Mouse (Mus musculus) hindbrain, embryonic 14.5 days (tissue): ENCODE results near the gene Ctps. TPM values are rescaled to one million over a fixed set of nuclear protein-coding genes. Genes with fewer than 3 reads are reported as not detected.

Experiments
- ATAC-seq: fragments of 200-750 bp; cut with Nextera tagmentation; 2 replicates; pipeline ENCODE4 v1.8.0; 2017; ENCODE audit warnings: moderate number of reproducible peaks, mild to moderate bottlenecking, moderate TSS enrichment, moderate library complexity; ENCODE audit not compliant: low FRiP score
- DNase-seq: peaks from one replicate; pipeline ENCODE4 v3.0.0-alpha.2; 2015; ENCODE audit warnings: low spot score
- H3K27ac ChIP-seq: fragments of 300-500 bp; sonication (generic); 2 replicates; pipeline ENCODE4 v1.5.1; 2014; ENCODE audit warnings: mild to moderate bottlenecking, moderate library complexity
- H3K27me3 ChIP-seq: fragments of 300-500 bp; sonication (generic); 2 replicates; pipeline ENCODE4 v1.6.1; 2014; ENCODE audit warnings: mild to moderate bottlenecking, low read length, mixed read lengths; ENCODE audit not compliant: control insufficient read depth, insufficient read depth
- H3K36me3 ChIP-seq: fragments of 300-500 bp; sonication (generic); replicated peaks from 2 replicates; pipeline ENCODE4 v1.6.1; 2014; ENCODE audit not compliant: control insufficient read depth, insufficient read depth
- H3K4me1 ChIP-seq: fragments of 300-500 bp; sonication (generic); replicated peaks from 2 replicates; pipeline ENCODE4 v1.6.1; 2014; ENCODE audit warnings: antibody characterized with exemption, low read length, mixed read lengths; ENCODE audit not compliant: control insufficient read depth, insufficient read depth
- H3K4me2 ChIP-seq: fragments of 300-500 bp; sonication (generic); replicated peaks from 2 replicates; pipeline ENCODE4 v1.6.1; 2014; ENCODE audit warnings: mild to moderate bottlenecking, moderate library complexity
- H3K4me3 ChIP-seq: fragments of 300-500 bp; sonication (generic); replicated peaks from 2 replicates; pipeline ENCODE4 v1.5.1; 2014; ENCODE audit warnings: mild to moderate bottlenecking, low read length
- H3K9ac ChIP-seq: fragments of 300-500 bp; sonication (generic); 2 replicates; pipeline ENCODE4 v1.6.1; 2014
- H3K9me3 ChIP-seq: fragments of 300-500 bp; sonication (generic); 2 replicates; pipeline ENCODE4 v1.6.1; 2016; ENCODE audit warnings: low read length; ENCODE audit not compliant: control insufficient read depth
- WGBS: fragments of 180-500 bp; shearing (Covaris S2); extraction: QIAGEN DNeasy Blood & Tissue Kit; methylation state at CpG from one replicate; pipeline ENCODE4 v1.1.7; 2014; 5-methylcytosine and 5-hydroxymethylcytosine counted together
- polyA plus RNA-seq: library from polyadenylated mRNA; unstranded; fragments of >200 nt; fragmentation: Nextera tagmentation; extraction: Ambion mirVana; gene quantifications from 2 replicates; pipeline ENCODE4 v1.2.1, GENCODE M21; 2014

Gene Ctps
- polyA plus RNA-seq, 1 experiment from 2014 or later: 87.0 TPM

- no peak within 1 kb of the TSS for H3K9ac ChIP-seq
- DNase-seq (no peak), ATAC-seq (no peak)
- H3K4me1 ChIP-seq: no peaks in the 10 kb centered on the region
- no peak within 1 kb of the TSS for H3K4me2 ChIP-seq
- no peak within 1 kb of the TSS for H3K4me3 ChIP-seq
- H3K9me3 ChIP-seq: no peaks in the 10 kb centered on the region
- 89% methylated on average over 6 of the region's 6 CpGs for WGBS
- no peak within 1 kb of the TSS for H3K27ac ChIP-seq
- H3K27me3 ChIP-seq: no peaks in the 10 kb centered on the region
- H3K36me3 ChIP-seq: peaks cover 64% of the 10 kb centered on the region
These were observed 38.1 kb downstream of the Ctps start, which contains the start of gene Slfnl1 for GRCm38 (mm10) chr4:120531986-120532385. Slfnl1 (plus strand) TSS chr4:120532231.

GRCm38 (mm10) chr4:120528171-120528570 is 41.9 kb downstream of the Ctps start:
- H3K27me3 ChIP-seq: no peaks in the 10 kb centered on the region

GRCm38 (mm10) chr4:120523092-120523491 is 47.0 kb downstream of the Ctps start:
- Histone ChIP-seq H3K27ac (no peak overlapping the region), H3K4me3 (no peak overlapping the region), H3K4me2 (no peak overlapping the region), H3K27me3 (no peaks in the 10 kb centered on the region), H3K4me1 (no peaks in the 10 kb centered on the region), H3K36me3 (peaks cover 73% of the 10 kb centered on the region), H3K9ac (no peak overlapping the region), H3K9me3 (no peaks in the 10 kb centered on the region)
- DNase-seq (no peak), ATAC-seq (no peak)
- WGBS: over 99% methylated on average over 3 of the region's 3 CpGs

More at GRCm38 (mm10) chr4:120528171-120528570, 41.9 kb downstream of the Ctps start:
- WGBS: 81% methylated on average over 9 of the region's 9 CpGs
- H3K9ac ChIP-seq: no peak overlapping the region
- no peaks in the 10 kb centered on the region for H3K9me3 ChIP-seq
- peaks cover 85% of the 10 kb centered on the region for H3K36me3 ChIP-seq
- H3K4me2 ChIP-seq: no peak overlapping the region
- no peak for DNase-seq
- H3K4me1 ChIP-seq: no peaks in the 10 kb centered on the region
- no peak overlapping the region for H3K27ac ChIP-seq
- H3K4me3 ChIP-seq: no peak overlapping the region
- ATAC-seq: no peak

- peaks cover 74% of the 10 kb centered on the region for H3K36me3 ChIP-seq
- no peak overlapping the region for H3K4me3 ChIP-seq
- no peaks in the 10 kb centered on the region for H3K4me1 ChIP-seq
- no peak overlapping the region for H3K27ac ChIP-seq
- no peak overlapping the region for H3K9ac ChIP-seq
- H3K4me2 ChIP-seq: no peak overlapping the region
- WGBS: 79% methylated on average over 4 of the region's 4 CpGs
- H3K9me3 ChIP-seq: no peaks in the 10 kb centered on the region
- ATAC-seq (no peak), DNase-seq (no peak)
- H3K27me3 ChIP-seq: no peaks in the 10 kb centered on the region
These were observed 47.7 kb downstream of the Ctps start for GRCm38 (mm10) chr4:120522351-120522750.

GRCm38 (mm10) chr4:120521761-120522160 is 48.3 kb downstream of the Ctps start:
- Histone ChIP-seq H3K9ac (no peak overlapping the region), H3K4me2 (no peak overlapping the region), H3K36me3 (peaks cover 77% of the 10 kb centered on the region), H3K4me3 (no peak overlapping the region), H3K27me3 (no peaks in the 10 kb centered on the region), H3K27ac (no peak overlapping the region), H3K9me3 (no peaks in the 10 kb centered on the region), H3K4me1 (no peaks in the 10 kb centered on the region)
- DNase-seq (no peak), ATAC-seq (no peak)
- 83% methylated on average over 5 of the region's 5 CpGs for WGBS

- H3K4me1 ChIP-seq: no peaks in the 10 kb centered on the region
- H3K9me3 ChIP-seq: no peaks in the 10 kb centered on the region
These were observed 52.7 kb downstream of the Ctps start for GRCm38 (mm10) chr4:120517335-120517734.

GRCm38 (mm10) chr4:120516907-120517306 is 53.2 kb downstream of the Ctps start:
- Histone ChIP-seq H3K27ac (no peak overlapping the region), H3K4me2 (no peak overlapping the region), H3K9me3 (no peaks in the 10 kb centered on the region), H3K36me3 (peaks cover 62% of the 10 kb centered on the region), H3K4me1 (no peaks in the 10 kb centered on the region), H3K4me3 (no peak overlapping the region), H3K27me3 (no peaks in the 10 kb centered on the region), H3K9ac (no peak overlapping the region)
- ATAC-seq (no peak), DNase-seq (no peak)
- 93% methylated on average over 7 of the region's 7 CpGs for WGBS

More at GRCm38 (mm10) chr4:120517335-120517734, 52.7 kb downstream of the Ctps start:
- Histone ChIP-seq H3K27me3 (no peaks in the 10 kb centered on the region), H3K4me2 (no peak overlapping the region), H3K9ac (no peak overlapping the region), H3K36me3 (peaks cover 64% of the 10 kb centered on the region), H3K27ac (no peak overlapping the region), H3K4me3 (no peak overlapping the region)
- DNase-seq: no peak
- no peak for ATAC-seq
- WGBS: 85% methylated on average over 4 of the region's 4 CpGs

GRCm38 (mm10) chr4:120516491-120516890 is 53.6 kb downstream of the Ctps start:
- no peak overlapping the region for H3K27ac ChIP-seq
- no peaks in the 10 kb centered on the region for H3K9me3 ChIP-seq
- ATAC-seq (no peak), DNase-seq (no peak)
- H3K4me3 ChIP-seq: no peak overlapping the region
- H3K9ac ChIP-seq: no peak overlapping the region
- peaks cover 60% of the 10 kb centered on the region for H3K36me3 ChIP-seq
- no peaks in the 10 kb centered on the region for H3K27me3 ChIP-seq
- H3K4me2 ChIP-seq: no peak overlapping the region
- WGBS: 95% methylated on average over 7 of the region's 7 CpGs
- H3K4me1 ChIP-seq: no peaks in the 10 kb centered on the region

- no peak for DNase-seq
- H3K4me2 ChIP-seq: no peak overlapping the region
- H3K4me3 ChIP-seq: no peak overlapping the region
- no peaks in the 10 kb centered on the region for H3K4me1 ChIP-seq
- H3K9me3 ChIP-seq: peaks cover 2% of the 10 kb centered on the region; the same call in 1 of the 2 replicates
- no peaks in the 10 kb centered on the region for H3K27me3 ChIP-seq
- no peak overlapping the region for H3K27ac ChIP-seq
- ATAC-seq: no peak
- no peak overlapping the region for H3K9ac ChIP-seq
- peaks cover 68% of the 10 kb centered on the region for H3K36me3 ChIP-seq
- WGBS: 93% methylated on average over 2 of the region's 2 CpGs
These were observed 55.7 kb downstream of the Ctps start for GRCm38 (mm10) chr4:120514366-120514765.

- H3K4me2 ChIP-seq: no peak overlapping the region
- H3K36me3 ChIP-seq: peaks cover 73% of the 10 kb centered on the region
- no peak overlapping the region for H3K27ac ChIP-seq
- peaks cover 7% of the 10 kb centered on the region; the same call in 1 of the 2 replicates for H3K9me3 ChIP-seq
- H3K27me3 ChIP-seq: no peaks in the 10 kb centered on the region
- no peak for ATAC-seq
- no peak overlapping the region for H3K4me3 ChIP-seq
- no peak for DNase-seq
- H3K4me1 ChIP-seq: no peaks in the 10 kb centered on the region
- WGBS: 96% methylated on average over 4 of the region's 4 CpGs
- no peak overlapping the region for H3K9ac ChIP-seq
These were observed 58.9 kb downstream of the Ctps start for GRCm38 (mm10) chr4:120511203-120511602.
